Mouse (Mus musculus) megakaryocyte, adult 5-6 weeks (primary cell): Measurements from ENCODE around the gene Armcx4. TPM values are rescaled to one million over a fixed set of nuclear protein-coding genes. Genes with fewer than 3 reads are reported as not detected.
"Not testable (repeated sequence)": the region's sequence is repeated elsewhere in the genome, so short reads cannot be mapped to it uniquely, and the experiment has no call there.

ENCODE experiments used
- ATAC-seq: 2 replicates; pipeline ENCODE4 v1.8.0; 2016; ENCODE audit warnings: mild to moderate bottlenecking, inconsistent platforms; ENCODE audit not compliant: poor library complexity, severe bottlenecking
- total RNA-seq, 2 experiments: library from RNA; stranded (forward) in 1 of 2; stranded (reverse) in 1 of 2; fragments of 153-499, 151-499 nt in 1 of 2; fragments of 221-1000, 200-1000 nt in 1 of 2; gene quantifications; 2 replicates each; pipeline versions ENCODE4 v1.2.3 to v1.2.4; 2015 to 2017

Armcx4 gene
- total RNA-seq (2015) (0.04 and 0.23 TPM in 2 replicates), total RNA-seq (2017) (0.26 and 0.65 TPM in 2 replicates)

- peak; percentile 81 for ATAC-seq
These were observed at the start of gene Armcx4 for GRCm38 (mm10) chrX:134686267-134686666. TSS of gene Armcx4 (plus strand) at chrX:134686519.

GRCm38 (mm10) chrX:134641000-134641760 is 45.1 kb upstream of the Armcx4 start:
- ATAC-seq, result peak; percentile 57; the same call in 1 of the 2 replicates

GRCm38 (mm10) chrX:134646338-134646737 is 40.0 kb upstream of the Armcx4 start:
- no peak for ATAC-seq

- ATAC-seq, result no peak
These were observed 38.9 kb upstream of the Armcx4 start for GRCm38 (mm10) chrX:134647421-134647820.

GRCm38 (mm10) chrX:134648031-134648692 is 38.2 kb upstream of the Armcx4 start:
- peak; percentile 83 for ATAC-seq

GRCm38 (mm10) chrX:134652061-134652460 is 34.3 kb upstream of the Armcx4 start:
- peak; percentile 93 for ATAC-seq

- ATAC-seq, result no peak
These were observed 24.7 kb upstream of the Armcx4 start for GRCm38 (mm10) chrX:134661586-134661985.

GRCm38 (mm10) chrX:134675022-134675421 is 11.3 kb upstream of the Armcx4 start:
- no peak for ATAC-seq

- no peak for ATAC-seq
These were observed 10.4 kb upstream of the Armcx4 start for GRCm38 (mm10) chrX:134675959-134676358.

- ATAC-seq, result no peak
These were observed 1.4 kb upstream of the Armcx4 start for GRCm38 (mm10) chrX:134684936-134685335.

GRCm38 (mm10) chrX:134686739-134687171 is 436 bp downstream of the Armcx4 start:
- no peak for ATAC-seq

GRCm38 (mm10) chrX:134689676-134690075 is 3.4 kb downstream of the Armcx4 start:
- 0 out of 2 replicates have a peak, but pooled peaks have one; percentile 6 for ATAC-seq

GRCm38 (mm10) chrX:134690871-134691539 is 4.7 kb downstream of the Armcx4 start:
- no peak for ATAC-seq

- ATAC-seq, result no peak
These were observed 5.2 kb downstream of the Armcx4 start for GRCm38 (mm10) chrX:134691540-134691935.

- no peak for ATAC-seq
These were observed 30.5 kb downstream of the Armcx4 start for GRCm38 (mm10) chrX:134716863-134717262.

- ATAC-seq, result peak; percentile 73
These were observed 31.5 kb downstream of the Armcx4 start, which contains the start of gene Armcx1 for GRCm38 (mm10) chrX:134717752-134718308. TSS of gene Armcx1 (plus strand) at chrX:134717963.

- peak; percentile 43; the same call in 1 of the 2 replicates for ATAC-seq
These were observed 32.2 kb downstream of the Armcx4 start for GRCm38 (mm10) chrX:134718524-134718923.

GRCm38 (mm10) chrX:134723762-134724161 is 37.4 kb downstream of the Armcx4 start:
- not testable (repeated sequence) for ATAC-seq

GRCm38 (mm10) chrX:134729778-134730177 is 43.5 kb downstream of the Armcx4 start:
- ATAC-seq, result peak; percentile 78

GRCm38 (mm10) chrX:134737796-134738195 is 51.5 kb downstream of the Armcx4 start:
- ATAC-seq, result no peak

GRCm38 (mm10) chrX:134739160-134739559 is 52.8 kb downstream of the Armcx4 start:
- no peak for ATAC-seq
